In genomic region chr13:56397572-56397971, GRCm38 (mm10) we compare ENCODE assay signal across 13 mouse cellular contexts. TPM values are rescaled to one million over a fixed set of nuclear protein-coding genes. Genes with fewer than 3 reads are reported as not detected.
DNase-seq lines count a peak whose midpoint lies in the region; ATAC-seq lines count a peak whose summit lies in the region.
"Had no signal": no experiment of that assay in that cellular context is flagged by ENCODE, and none has a peak within 500 bp of the region (broad histone marks: within the 10 kb centered on the region; RNA-seq: fewer than 3 reads in every experiment).

No protein-coding gene starts in this region.

- no peak overlapping the region for H3K4me2 ChIP-seq in limb, embryonic 12.5 days
- no peak overlapping the region for H3K4me2 ChIP-seq in stomach, embryonic 16.5 days (ENCODE audit: low read depth, low read length)

- no peak for ATAC-seq in limb, embryonic 12.5 days (ENCODE audit: insufficient number of reproducible peaks, insufficient read depth, low FRiP score, low TSS enrichment, low read depth)
- ATAC-seq in stomach, embryonic 16.5 days (ENCODE audit: insufficient read depth, low FRiP score), result peak; percentile 75; the same call in 1 of the 2 replicates
- ATAC-seq: CD4-positive, CD25-positive, alpha-beta regulatory T cell, adult 4 months; liver, postnatal 0 days had no signal

- H3K9me3 ChIP-seq in limb, embryonic 12.5 days, result no peaks in the 10 kb centered on the region
- H3K9me3 ChIP-seq in stomach, embryonic 16.5 days (replicated peaks; ENCODE audit: control insufficient read depth, low read length), result no peaks in the 10 kb centered on the region

- peak; percentile 24 for DNase-seq in gastrocnemius, postnatal 10 days
- DNase-seq in gastrocnemius, adult 18-20 months (ENCODE audit: low spot score), result no peak
- DNase-seq in testis, postnatal 14 days (ENCODE audit: low spot score), result peak; percentile 19
- no peak for DNase-seq in testis, postnatal 10 days (ENCODE audit: low spot score)
- no peak for DNase-seq in frontal cortex, adult 2 months (ENCODE audit: extremely low spot score in 1 of 2, low spot score in 1 of 2)
- no peak for DNase-seq in frontal cortex, postnatal 10 days (ENCODE audit: low spot score in 2 of 2)
- DNase-seq: layer of hippocampus, postnatal 36 days; liver, postnatal 0 days; thymus, postnatal 25 days had no signal

- H3K27ac ChIP-seq in limb, embryonic 12.5 days, result peak overlapping the region; percentile 18; the same call in 1 of the 2 replicates
- peak overlapping the region; percentile 46; the same call in 1 of the 2 replicates for H3K27ac ChIP-seq in stomach, embryonic 16.5 days (ENCODE audit: low read length)

- H3K36me3 ChIP-seq in limb, embryonic 12.5 days, result no peaks in the 10 kb centered on the region
- H3K36me3 ChIP-seq in stomach, embryonic 16.5 days (ENCODE audit: control insufficient read depth, insufficient read depth, low read length), result no peaks in the 10 kb centered on the region

- WGBS in limb, embryonic 12.5 days, result 36% methylated on average over 5 of the region's 5 CpGs
- whole genome bisulfite sequencing in stomach, embryonic 16.5 days, result 37% methylated on average over 5 of the region's 5 CpGs

- no peak overlapping the region for H3K4me3 ChIP-seq in limb, embryonic 12.5 days (replicated peaks)
- H3K4me3 ChIP-seq in stomach, embryonic 16.5 days (replicated peaks; ENCODE audit: low read length), result no peak overlapping the region

- no peak overlapping the region for H3K9ac ChIP-seq in limb, embryonic 12.5 days (replicated peaks)
- H3K9ac ChIP-seq in stomach, embryonic 16.5 days (ENCODE audit: low read length), result no peak overlapping the region
- H3K9ac ChIP-seq: liver, postnatal 0 days had no signal

- peaks cover 26% of the 10 kb centered on the region for H3K4me1 ChIP-seq in limb, embryonic 12.5 days (replicated peaks)
- H3K4me1 ChIP-seq in stomach, embryonic 16.5 days (ENCODE audit: control insufficient read depth, insufficient read depth, low read length), result peaks cover 14% of the 10 kb centered on the region; the same call in 1 of the 2 replicates

- no peaks in the 10 kb centered on the region; the same call in 1 of the 2 replicates for H3K27me3 ChIP-seq in limb, embryonic 12.5 days
- H3K27me3 ChIP-seq in stomach, embryonic 16.5 days (ENCODE audit: control insufficient read depth, insufficient read depth, low read length), result no peaks in the 10 kb centered on the region

RNA-seq across cellular contexts. Expression of gene Gm3045, which starts 28.8 kb away (rescaled TPM):
- not detected for total RNA-seq in gastrocnemius, postnatal 10 days (2021)
- not detected for total RNA-seq in gastrocnemius, adult 18-20 months (2021)
- not detected in 2 replicates for polyA plus RNA-seq in limb, embryonic 12.5 days (2016; fragmentation: Nextera tagmentation; extraction: Ambion mirVana)
- polyA plus RNA-seq in stomach, embryonic 16.5 days (2015; fragmentation: Nextera tagmentation; extraction: Ambion mirVana), result not detected in 2 replicates
- polyA plus RNA-seq in frontal cortex, adult 2 months (2012; rRNA removed), result not detected in 2 replicates
- total RNA-seq: granulocyte monocyte progenitor cell, adult 5-6 weeks; layer of hippocampus, postnatal 36 days had no signal
- polyA plus RNA-seq: CD4-positive, CD25-positive, alpha-beta regulatory T cell, adult 4 months; liver, postnatal 0 days had no signal

RNA-seq across cellular contexts. Expression of gene Slc25a48, which starts 40.6 kb away (rescaled TPM):
- under 1 TPM in 1 of 2 experiments, not detected in 1; 0.12 TPM for total RNA-seq in gastrocnemius, postnatal 10 days (2021)
- not detected for total RNA-seq in gastrocnemius, adult 18-20 months (2021)
- polyA plus RNA-seq in limb, embryonic 12.5 days (2016; fragmentation: Nextera tagmentation; extraction: Ambion mirVana), result 0.10 TPM in 2 replicates
- polyA plus RNA-seq in stomach, embryonic 16.5 days (2015; fragmentation: Nextera tagmentation; extraction: Ambion mirVana), result 0.11 and 0.14 TPM in 2 replicates
- polyA plus RNA-seq in frontal cortex, adult 2 months (2012; rRNA removed), result 0.04 TPM in 2 replicates
- total RNA-seq: granulocyte monocyte progenitor cell, adult 5-6 weeks had no signal
- polyA plus RNA-seq: CD4-positive, CD25-positive, alpha-beta regulatory T cell, adult 4 months had no signal

Comparison
In these comparisons a context has a peak if more than half of its experiments do, and no peak if none do; other contexts are left out.
1. DNase-seq: peak in gastrocnemius, postnatal 10 days (single experiment) and testis, postnatal 14 days (single experiment); none in gastrocnemius, adult 18-20 months (single experiment), testis, postnatal 10 days (single experiment), frontal cortex, adult 2 months (0 of 2) and frontal cortex, postnatal 10 days (0 of 2).